Mouse (Mus musculus) heart, postnatal 25 days (tissue): ENCODE data around the gene Cops7b. TPM values are rescaled to one million over a fixed set of nuclear protein-coding genes. Genes with fewer than 3 reads are reported as not detected.

Experiments
- DNase-seq: peaks from one replicate; pipeline ENCODE4 v3.0.0; 2022; ENCODE audit warnings: low spot score
- intact Hi-C: fragments of 180-260 bp; cut with DNase I; formaldehyde crosslinking; loops from one replicate; pipeline ENCODE4 v1.15.1; 2025
- microRNA-seq: library from miRNA; unstranded; fragments of <30 nt; microRNA quantifications from one replicate; pipeline ENCODE4 v1.2.0, GENCODE M21; 2022
- total RNA-seq, 2 experiments: library from RNA; stranded (reverse); gene quantifications; 2 replicates each; pipeline ENCODE4 v1.2.3; 2021

The Cops7b gene
- total RNA-seq, 2 experiments from 2014 or later = 10.1 TPM

DNA sequence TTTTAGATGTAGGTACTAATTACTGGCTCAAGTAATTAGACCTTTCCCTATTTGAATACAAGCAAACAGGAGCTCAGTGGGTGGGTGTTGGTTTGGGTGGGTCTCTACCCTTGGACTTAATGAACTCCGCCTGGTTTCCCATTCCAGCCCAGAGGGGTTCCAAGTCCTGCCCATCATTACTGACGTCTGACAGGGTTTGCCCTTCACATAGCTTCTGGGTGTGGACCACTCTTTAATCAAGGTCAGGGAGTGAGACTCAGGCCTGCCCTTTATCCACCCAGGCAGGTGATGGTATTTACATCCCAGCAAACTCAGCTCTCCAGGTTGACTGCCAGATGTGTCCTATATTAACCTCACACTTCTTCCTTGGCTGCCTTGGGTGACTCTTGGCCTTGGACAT is 64.8 kb downstream of the Cops7b start:
- no peak for DNase-seq
- intact Hi-C loops = no loop called here

DNA sequence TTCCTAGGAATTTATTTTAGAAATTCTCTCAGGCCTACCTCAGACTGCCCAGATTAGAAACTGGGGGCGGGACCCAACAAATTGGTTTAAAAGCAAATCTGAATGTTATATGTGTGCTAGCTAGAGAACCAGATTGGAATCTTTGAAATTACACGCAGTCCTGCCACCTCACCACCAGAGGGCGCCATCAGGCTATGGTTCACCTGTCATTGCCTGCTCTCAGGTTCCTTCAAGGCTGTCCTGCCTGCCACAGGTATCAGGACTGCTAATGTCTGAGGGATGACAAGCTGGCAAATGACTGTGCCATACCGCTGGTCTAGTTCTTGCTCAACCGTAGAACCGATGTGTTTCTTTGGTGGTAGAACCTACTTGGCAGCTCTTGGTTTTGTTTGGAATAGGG is 67.6 kb downstream of the Cops7b start:
- DNase-seq = no peak

GRCm38 (mm10) chr1:86652675-86653074 is 70.0 kb downstream of the Cops7b start:
- no peak for DNase-seq
- intact Hi-C loops = no loop called here

More for the DNA sequence above, 67.6 kb downstream of the Cops7b start:
- intact Hi-C loops = loop anchor here (1.0 to 2.0 kb wide), 2 partner anchors 392 to 537 kb away; no protein-coding TSS in a partner anchor

- no peak for DNase-seq
- intact Hi-C loops = no loop called here
Observed at GRCm38 (mm10) chr1:86657071-86657470, 74.4 kb downstream of the Cops7b start.

Small RNA genes within 50 kb of the gene (microRNA-seq; reads per million reads assigned to microRNA genes)
- gene Gm22955 = not detected

Other genes starting within 250 kb of the Cops7b start
- gene Ncl, start 223.5 kb upstream of the Cops7b start, total RNA-seq = 100 to 1,000 TPM; 102 to 113 TPM
- not detected for gene Nmur1, start 156.7 kb upstream of the Cops7b start, total RNA-seq
- gene Tex44, start 156.6 kb upstream of the Cops7b start, total RNA-seq = not detected
- 100 to 1,000 TPM; 231 to 265 TPM for gene Ptma, start 56.2 kb upstream of the Cops7b start, total RNA-seq
- gene Pde6d, start 275 bp upstream of the Cops7b start, total RNA-seq = 10 to 100 TPM; 43.5 to 45.6 TPM
- gene Nppc, start 87.7 kb downstream of the Cops7b start, total RNA-seq = under 1 TPM; 0.42 to 0.49 TPM
- 10 to 100 TPM; 10.7 to 11.0 TPM for gene Dis3l2, start 120.9 kb downstream of the Cops7b start, total RNA-seq